Mouse (Mus musculus) c-Kit-positive CD71-positive TER-119-positive erythroid progenitor cells, embryonic 14.5 days (primary cell): ENCODE measurements around the gene 1700003E16Rik.

Source experiments
- DNase-seq: peaks from one replicate; pipeline ENCODE4 v3.0.0-alpha.2; 2013; ENCODE audit warnings: low spot score

1700003E16Rik gene

DNA sequence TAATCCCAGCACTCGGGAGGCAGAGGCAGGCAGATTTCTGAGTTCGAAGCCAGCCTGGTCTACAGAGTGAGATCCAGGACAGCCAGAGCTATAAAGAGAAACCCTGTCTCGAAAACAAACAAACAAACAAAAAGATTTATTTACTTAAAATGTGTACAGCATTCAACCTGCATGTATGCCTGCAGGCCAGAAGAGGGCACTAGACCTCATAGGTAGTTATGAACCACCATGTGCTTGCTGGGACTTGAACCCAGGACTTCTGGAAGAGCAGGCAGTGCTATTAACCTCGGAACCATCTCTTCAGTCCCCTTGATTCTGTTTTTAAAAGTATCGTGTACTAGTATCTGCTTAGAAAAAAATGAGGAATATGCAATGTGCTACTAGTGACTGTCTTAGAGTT lies 28.8 kb upstream of the 1700003E16Rik start:
- DNase-seq, result no peak

GRCm38 (mm10) chr6:83131469-83132034 lies 24.7 kb upstream of the 1700003E16Rik start:
- DNase-seq, result no peak

DNA sequence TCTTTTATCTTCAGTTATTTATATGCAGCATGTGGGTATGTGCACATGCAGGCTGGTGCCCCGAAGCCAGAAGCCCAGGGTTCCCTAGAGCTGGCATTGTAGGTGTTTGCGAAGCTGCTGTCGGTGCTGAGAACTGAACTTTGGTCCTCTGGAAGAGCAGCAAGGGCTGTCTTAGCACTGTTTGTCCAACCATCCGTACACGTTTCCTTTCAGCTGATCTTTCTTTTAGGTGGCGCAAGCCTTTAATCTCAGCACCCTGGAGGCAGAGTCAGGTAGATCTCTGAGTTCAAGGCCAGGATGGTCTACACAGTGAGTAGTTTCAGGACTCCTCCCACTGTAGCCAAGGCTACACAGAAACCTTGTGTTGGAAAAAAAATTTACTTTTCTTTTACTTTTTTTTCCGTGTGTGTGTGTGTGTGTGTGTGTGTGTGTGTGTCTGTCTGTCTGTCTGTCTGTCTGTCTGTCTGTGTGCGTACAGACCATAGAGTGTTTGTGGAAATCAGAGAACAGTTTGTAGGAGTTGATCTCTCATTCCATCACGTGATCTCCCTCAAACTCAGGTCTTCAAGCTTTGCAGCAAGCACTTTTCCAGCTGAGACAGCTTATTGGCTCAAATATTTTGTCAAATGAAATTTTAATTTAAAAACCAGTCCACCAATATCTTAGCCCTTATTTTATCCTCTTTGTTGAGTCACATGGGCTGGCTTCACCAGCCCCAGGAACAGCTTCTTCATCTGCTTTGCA lies 23.9 kb upstream of the 1700003E16Rik start:
- DNase-seq, result no peak

DNA sequence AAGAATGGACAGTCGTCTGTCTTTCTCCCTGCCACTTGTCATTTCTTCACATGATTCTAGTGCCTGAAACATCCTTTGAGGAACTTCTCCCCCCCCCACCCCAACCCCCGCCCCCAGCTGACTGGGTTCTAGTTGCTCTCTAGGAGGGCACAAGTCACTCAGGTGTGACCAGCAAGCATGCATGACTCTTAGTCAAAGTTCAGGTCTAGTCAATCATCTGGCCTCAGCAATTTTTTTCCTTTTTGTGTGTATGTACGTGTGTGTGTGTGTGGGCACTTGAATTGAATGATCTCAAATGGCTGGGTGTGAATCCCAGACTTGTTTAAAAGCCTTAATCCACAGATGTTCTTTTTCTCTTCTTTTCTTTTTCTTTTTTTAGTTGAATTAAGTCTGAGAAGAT lies 22.0 kb upstream of the 1700003E16Rik start:
- DNase-seq, result no peak

- no peak for DNase-seq
Measured at GRCm38 (mm10) chr6:83134951-83135513, 21.2 kb upstream of the 1700003E16Rik start, which contains the start of gene Rtkn. Rtkn (plus strand) TSS chr6:83135463.

GRCm38 (mm10) chr6:83135571-83136161 lies 20.5 kb upstream of the 1700003E16Rik start:
- DNase-seq, result no peak

- no peak for DNase-seq
Measured at GRCm38 (mm10) chr6:83136291-83136880, 19.8 kb upstream of the 1700003E16Rik start.

DNA sequence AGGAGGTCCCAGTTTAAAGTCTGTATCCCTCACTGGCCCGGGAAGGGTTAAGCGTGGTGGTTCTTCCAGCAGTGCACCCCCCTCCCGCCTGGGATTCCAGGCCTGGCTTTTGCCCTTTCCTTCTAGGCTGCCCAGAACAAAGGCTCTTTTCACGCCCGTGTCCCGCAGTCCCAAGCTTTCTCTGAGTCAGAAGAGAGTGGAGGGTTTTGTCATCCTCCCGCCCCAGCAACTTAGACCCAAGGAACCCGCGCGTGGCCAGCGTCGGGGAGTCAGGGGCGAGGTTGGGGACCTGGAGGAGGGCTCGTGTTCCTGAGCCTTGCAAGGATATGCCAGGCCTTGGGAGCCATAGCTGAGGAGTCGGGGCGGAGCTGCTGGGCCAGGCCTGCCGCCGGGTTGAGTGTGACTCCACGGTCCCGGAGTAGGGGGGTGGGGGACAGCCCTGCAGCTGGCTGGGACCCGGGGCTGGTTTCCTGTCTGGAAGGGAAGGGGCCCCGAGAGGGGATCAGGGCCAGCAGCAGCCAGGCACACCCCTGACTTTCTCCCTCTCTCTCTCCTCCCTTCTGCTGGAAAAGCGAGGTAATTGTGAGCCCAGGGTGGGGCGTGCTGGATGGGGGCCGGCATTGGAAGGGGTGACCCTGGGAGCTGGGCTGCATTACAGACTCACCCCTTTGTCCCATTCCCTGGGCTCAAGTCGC lies 19.2 kb upstream of the 1700003E16Rik start:
- no peak for DNase-seq

DNA sequence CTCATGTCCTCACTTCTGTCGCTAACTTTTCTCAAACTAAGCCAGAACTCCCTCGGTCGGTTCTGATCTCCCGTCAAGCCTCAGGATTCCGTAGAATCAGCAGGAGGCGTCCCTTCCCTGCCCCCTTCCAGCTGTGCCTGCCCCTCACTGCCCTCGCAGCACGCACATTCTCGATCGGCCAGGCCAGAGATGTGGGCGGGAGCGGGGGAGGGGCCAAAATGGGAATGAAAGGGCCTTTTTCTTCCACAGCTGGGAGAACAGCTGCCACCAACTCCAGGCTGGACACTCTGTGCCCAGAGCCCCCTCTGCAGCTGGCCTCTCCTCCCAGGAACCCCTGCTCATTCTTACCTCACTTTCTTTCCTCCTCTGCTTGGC lies 18.6 kb upstream of the 1700003E16Rik start:
- no peak for DNase-seq

DNA sequence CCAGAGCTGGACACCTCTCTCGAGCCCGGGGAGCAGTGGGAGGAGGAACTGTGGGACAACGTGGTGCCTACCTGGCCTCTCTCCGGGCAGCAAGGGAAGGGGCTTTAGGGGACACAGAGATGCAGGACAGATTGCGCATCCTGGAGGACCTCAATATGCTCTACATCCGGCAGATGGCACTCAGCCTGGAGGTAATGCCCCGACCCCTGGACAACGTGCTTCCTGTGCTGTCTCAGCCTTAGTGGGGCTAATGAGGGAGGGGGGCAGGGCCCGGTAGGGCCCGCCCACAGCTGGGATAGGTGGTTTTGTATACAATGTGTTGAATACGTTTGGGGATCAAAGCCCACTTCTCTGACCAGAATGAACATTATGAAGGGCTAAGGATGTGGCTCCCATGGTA lies 18.1 kb upstream of the 1700003E16Rik start:
- no peak for DNase-seq

DNA sequence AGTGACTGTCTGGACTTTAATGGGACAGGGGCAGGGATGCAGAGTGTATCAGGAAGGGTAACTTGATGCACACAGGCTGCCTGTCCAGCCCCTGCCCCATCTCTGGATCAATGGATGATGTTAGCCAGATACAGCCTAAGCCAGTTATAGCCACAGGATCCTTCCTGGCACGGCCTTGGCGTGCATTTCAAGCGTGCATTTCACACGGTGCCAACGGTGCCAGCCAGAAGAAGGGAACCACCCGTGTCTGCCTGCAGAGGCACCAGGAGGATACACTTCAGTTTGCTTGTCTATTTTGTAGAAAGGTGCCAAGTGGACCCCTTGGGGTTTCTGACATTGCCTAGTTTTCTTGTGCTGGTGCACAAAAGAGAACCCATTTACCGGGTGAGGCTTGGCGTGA lies 16.2 kb upstream of the 1700003E16Rik start:
- DNase-seq, result no peak

- DNase-seq, result no peak
Measured at GRCm38 (mm10) chr6:83141636-83142035, 14.6 kb upstream of the 1700003E16Rik start.

DNA sequence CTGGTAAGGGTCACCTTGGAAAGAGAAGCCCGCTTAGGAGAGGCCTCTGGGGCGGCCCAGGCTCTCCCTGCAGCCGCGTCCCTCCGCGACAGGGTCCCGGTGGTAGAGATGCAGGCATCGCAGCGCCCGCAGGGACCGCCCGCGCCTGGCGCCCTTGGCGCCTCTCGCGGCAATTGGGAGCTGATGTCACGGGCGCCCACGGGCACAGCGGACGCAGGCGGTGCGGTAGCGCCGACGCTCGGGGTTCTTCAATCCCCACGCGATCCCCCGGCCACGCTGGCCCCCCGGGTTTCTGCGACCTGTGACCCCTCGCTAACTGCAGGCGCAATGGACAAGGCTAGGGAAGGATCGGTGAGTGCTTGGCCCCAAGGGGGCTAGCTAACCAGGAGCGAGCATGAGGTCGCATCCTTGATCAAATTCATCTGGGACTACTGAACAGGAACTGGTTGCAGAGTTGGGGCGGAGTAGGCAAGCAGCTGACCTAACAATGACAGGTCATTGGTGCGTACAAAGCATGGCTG lies 13.9 kb upstream of the 1700003E16Rik start:
- DNase-seq, result no peak

DNA sequence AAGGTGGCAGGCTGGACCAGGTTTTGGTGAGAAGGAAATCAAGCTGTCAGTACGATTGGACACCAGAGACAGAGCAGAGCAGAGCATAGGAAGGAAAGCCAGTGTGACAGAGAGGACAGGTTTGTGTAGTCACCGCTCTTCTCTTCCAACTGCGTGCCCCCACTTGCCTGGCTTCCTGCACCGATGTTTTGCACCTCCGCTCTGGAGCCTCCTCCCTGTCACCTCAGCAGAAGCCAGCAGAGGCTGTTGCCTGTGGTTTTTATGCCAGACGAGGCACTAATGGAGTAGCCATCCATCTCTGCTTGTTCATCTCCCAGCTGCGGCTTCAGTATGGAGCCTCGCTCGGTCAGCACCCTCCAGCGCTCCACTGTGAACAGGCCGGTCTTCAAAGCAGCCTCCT lies 13.3 kb upstream of the 1700003E16Rik start:
- DNase-seq, result no peak

DNA sequence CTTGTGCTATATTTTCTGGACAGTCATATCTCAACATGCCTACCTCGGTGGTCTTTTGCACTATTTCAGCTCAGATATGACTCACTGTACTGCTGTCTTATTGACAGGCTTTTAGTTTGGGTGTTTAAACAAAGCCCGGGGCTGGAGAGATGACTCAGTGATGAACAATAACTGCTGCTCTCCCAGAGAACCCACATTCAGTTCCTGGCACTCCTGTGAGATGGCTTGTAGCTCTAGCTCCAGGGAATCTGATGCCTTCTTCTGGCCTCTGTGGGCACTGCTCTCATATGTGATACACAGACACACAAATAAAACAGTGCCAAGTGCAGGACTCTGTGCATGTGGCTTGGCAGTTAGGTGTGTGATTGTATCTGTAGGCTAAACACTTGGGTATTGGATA lies 11.0 kb upstream of the 1700003E16Rik start:
- no peak for DNase-seq

DNA sequence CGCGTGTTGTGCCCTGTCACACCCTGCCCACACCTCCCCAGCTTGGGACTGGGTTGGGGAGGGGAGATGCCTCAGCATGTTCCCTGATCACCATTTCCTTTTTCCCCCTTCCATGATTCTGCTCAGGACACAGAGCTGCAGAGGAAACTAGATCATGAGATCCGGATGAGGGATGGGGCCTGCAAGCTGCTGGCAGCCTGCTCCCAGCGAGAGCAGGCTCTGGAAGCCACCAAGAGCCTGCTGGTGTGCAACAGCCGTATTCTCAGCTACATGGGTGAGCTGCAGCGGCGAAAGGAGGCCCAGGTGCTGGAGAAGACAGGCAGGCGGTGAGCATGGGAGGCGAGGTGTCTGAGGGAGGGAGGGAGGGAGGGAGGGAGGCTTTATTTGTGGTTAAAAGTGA lies 10.4 kb upstream of the 1700003E16Rik start:
- no peak for DNase-seq

DNA sequence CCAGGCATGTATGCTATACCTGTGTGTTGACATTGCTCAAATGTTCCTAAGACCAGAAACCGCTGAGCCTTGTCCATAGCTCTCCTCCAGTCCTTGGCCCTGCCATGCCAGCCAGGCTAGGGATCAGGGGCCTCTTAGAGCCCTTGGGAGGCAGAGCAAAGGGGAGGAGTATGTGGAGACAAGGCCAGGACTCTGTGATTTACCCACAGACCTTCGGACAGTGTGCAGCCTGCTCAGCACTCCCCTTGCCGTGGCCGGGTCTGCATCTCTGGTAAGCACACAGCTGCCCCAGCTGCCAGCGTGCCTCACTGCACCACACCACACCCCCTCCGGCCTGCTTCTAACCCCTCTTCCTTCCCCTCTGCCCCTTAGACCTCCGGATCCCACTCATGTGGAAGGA lies 8.9 kb upstream of the 1700003E16Rik start:
- DNase-seq, result no peak

DNA sequence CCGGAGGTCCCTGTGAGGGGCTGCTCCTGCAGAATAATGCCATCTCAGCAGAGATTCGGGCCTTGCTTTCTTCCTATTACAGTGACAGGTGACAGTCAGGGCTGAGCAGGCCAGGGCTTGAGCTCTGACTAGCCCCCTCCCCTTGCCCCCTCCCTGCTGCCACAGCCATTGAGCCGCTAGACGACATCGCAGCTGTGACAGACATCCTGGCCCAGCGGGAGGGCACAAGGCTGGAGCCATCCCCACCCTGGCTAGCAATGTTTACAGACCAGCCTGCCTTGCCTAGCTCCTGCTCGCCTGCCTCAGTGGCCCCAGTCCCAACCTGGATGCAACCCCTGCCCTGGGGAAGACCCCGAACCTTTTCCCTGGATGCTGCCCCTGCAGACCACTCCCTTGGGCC lies 4.5 kb upstream of the 1700003E16Rik start:
- DNase-seq, result no peak

- DNase-seq, result no peak
Measured at GRCm38 (mm10) chr6:83153038-83153437, 3.2 kb upstream of the 1700003E16Rik start.

DNA sequence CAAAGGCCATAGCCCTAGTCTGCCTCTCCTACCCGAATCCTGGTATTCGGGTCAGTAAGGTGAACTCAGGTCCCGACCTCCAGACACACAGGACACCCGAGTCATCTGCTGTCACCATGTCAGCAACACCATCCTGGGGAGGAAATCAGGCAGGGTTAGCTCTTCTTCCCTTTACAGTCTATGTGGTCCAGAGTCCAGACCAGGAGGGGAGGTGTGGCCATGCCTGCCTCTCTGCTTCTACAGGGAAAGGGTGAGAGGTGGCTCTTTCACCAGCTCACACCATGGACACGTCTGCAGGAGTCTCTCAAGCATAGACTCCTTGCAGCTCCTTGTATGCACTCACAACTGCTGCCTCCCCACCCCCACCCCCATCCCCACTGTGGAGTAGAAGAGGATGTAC lies 2.7 kb upstream of the 1700003E16Rik start:
- no peak for DNase-seq

- DNase-seq, result no peak
Measured at GRCm38 (mm10) chr6:83155552-83156238, 509 bp upstream of the 1700003E16Rik start.
